In the genomic region with DNA sequence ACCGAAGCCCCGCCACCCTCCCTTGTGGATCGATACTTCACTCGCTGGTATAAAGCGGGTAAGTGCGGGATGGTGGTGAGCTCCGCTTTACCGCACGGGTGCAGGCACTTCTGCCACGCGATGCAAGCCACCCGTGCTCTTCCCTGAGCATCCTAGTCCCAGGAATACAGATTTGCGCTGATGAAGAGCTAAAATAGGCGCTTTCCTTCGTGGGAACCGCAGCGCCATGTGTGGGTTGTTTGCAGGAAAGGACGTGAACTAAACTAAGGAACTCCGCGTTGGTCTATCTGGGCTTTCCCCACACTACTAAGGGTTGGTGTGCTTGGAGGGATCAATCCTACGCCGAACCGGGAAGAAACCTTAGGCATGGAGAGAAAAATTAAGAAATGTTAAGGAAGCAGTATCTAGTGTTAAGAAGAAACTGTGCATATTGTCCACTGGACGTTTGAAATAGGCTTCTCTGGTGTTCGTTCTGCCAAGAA, we compare ENCODE assay signal across 8 mouse cellular contexts. TPM values are rescaled to one million over a fixed set of nuclear protein-coding genes. Genes with fewer than 3 reads are reported as not detected.
DNase-seq lines count a peak whose midpoint lies in the region; ATAC-seq and TF ChIP-seq lines count a peak whose summit lies in the region.

No protein-coding gene starts in this region.

- ATAC-seq in CD4-positive, CD25-positive, alpha-beta regulatory T cell, adult 4 months: peak; percentile 13
- ATAC-seq in granulocyte monocyte progenitor cell, adult 5-6 weeks (replicated peaks; ENCODE audit: poor library complexity, severe bottlenecking): 0 out of 2 replicates have a peak, but pooled peaks have one; percentile 3

- no peak for DNase-seq in cerebellum, adult 2 months
- no peak for DNase-seq in cerebellum, adult 8-10 months
- DNase-seq in lung, postnatal 36 days: peak; percentile 6
- DNase-seq in right cerebral cortex, postnatal 10 days (ENCODE audit: low spot score in 2 of 2): no peak
- DNase-seq in layer of hippocampus, postnatal 36 days: no peak
- DNase-seq in left cerebral cortex, postnatal 10 days (ENCODE audit: extremely low spot score in 1 of 2, low spot score in 2 of 2): no peak

- no peak for TF ChIP-seq POLR2A in cerebellum, adult 2 months (IDR thresholded peaks at IDR 0.05; ENCODE audit: borderline replicate concordance, insufficient read depth, low read length)

- peak overlapping the region; percentile 91 for H3K27ac ChIP-seq in cerebellum, adult 2 months (ENCODE audit: insufficient read depth, low read length)

- no peak for TF ChIP-seq CTCF in cerebellum, adult 2 months (IDR thresholded peaks at IDR 0.05; ENCODE audit: borderline replicate concordance, insufficient read depth, low read depth, low read length)

- intact Hi-C loops in left cerebral cortex, postnatal 10 days (cut with DNase I): no loop called here

- no peaks in the 10 kb centered on the region for H3K27me3 ChIP-seq in cerebellum, adult 2 months (ENCODE audit: control insufficient read depth, insufficient read depth, low read length)

- peak overlapping the region; percentile 89 for H3K4me3 ChIP-seq in cerebellum, adult 2 months (replicated peaks; ENCODE audit: insufficient read depth, low read depth, low read length)

- peaks cover 8% of the 10 kb centered on the region; the same call in 1 of the 2 replicates for H3K4me1 ChIP-seq in cerebellum, adult 2 months (ENCODE audit: control insufficient read depth, insufficient read depth, low read length)

- 2% methylated on average over 25 of the region's 25 CpGs for WGBS in cerebellum, adult 2 months

RNA-seq across cellular contexts. Expression of a gene that starts 0.6 kb away (rescaled TPM):
- 9.7 and 10.8 TPM in 2 replicates for polyA plus RNA-seq in cerebellum, adult 2 months (2012; rRNA removed)
- 10 to 100 TPM; 14.6 to 17.4 TPM for polyA plus RNA-seq in CD4-positive, CD25-positive, alpha-beta regulatory T cell, adult 4 months (2017; shearing (Covaris generic))
- 31.0 and 37.9 TPM in 2 replicates for total RNA-seq in granulocyte monocyte progenitor cell, adult 5-6 weeks (2014; fragmentation: Nextera tagmentation)
- 8.7 and 10.1 TPM in 2 replicates for total RNA-seq in granulocyte monocyte progenitor cell, adult 5-6 weeks (2017)
- total RNA-seq in layer of hippocampus, postnatal 36 days (2021): 10 to 100 TPM; 17.1 to 17.4 TPM
- 10 to 100 TPM; 20.7 to 21.2 TPM for total RNA-seq in left cerebral cortex, postnatal 10 days (2021)

RNA-seq across cellular contexts. Expression of a gene that starts 0.6 kb away (rescaled TPM):
- polyA plus RNA-seq in cerebellum, adult 2 months (2012; rRNA removed): 57.2 and 59.7 TPM in 2 replicates
- 10 to 100 TPM; 24.0 to 34.4 TPM for polyA plus RNA-seq in CD4-positive, CD25-positive, alpha-beta regulatory T cell, adult 4 months (2017; shearing (Covaris generic))
- total RNA-seq in granulocyte monocyte progenitor cell, adult 5-6 weeks (2014; fragmentation: Nextera tagmentation): 52.5 and 59.4 TPM in 2 replicates
- total RNA-seq in granulocyte monocyte progenitor cell, adult 5-6 weeks (2017): 39.4 and 60.0 TPM in 2 replicates
- 10 to 100 TPM; 65.0 to 68.6 TPM for total RNA-seq in layer of hippocampus, postnatal 36 days (2021)
- 10 to 100 TPM; 82.9 to 86.3 TPM for total RNA-seq in left cerebral cortex, postnatal 10 days (2021)

RNA-seq across cellular contexts. Expression of a gene that starts 59.5 kb away (rescaled TPM):
- polyA plus RNA-seq in cerebellum, adult 2 months (2012; rRNA removed): not detected in 2 replicates
- polyA plus RNA-seq in CD4-positive, CD25-positive, alpha-beta regulatory T cell, adult 4 months (2017; shearing (Covaris generic)): not detected
- not detected in 2 replicates for total RNA-seq in granulocyte monocyte progenitor cell, adult 5-6 weeks (2014; fragmentation: Nextera tagmentation)
- total RNA-seq in granulocyte monocyte progenitor cell, adult 5-6 weeks (2017): not detected in 2 replicates
- total RNA-seq in layer of hippocampus, postnatal 36 days (2021): not detected
- not detected for total RNA-seq in left cerebral cortex, postnatal 10 days (2021)
